Mouse (Mus musculus) frontal cortex, postnatal 25 days (tissue): ENCODE results near the gene Fcer2a.

Source experiments
- DNase-seq, 2 experiments: peaks; one replicate each; pipeline ENCODE4 v3.0.0; 2022; ENCODE audit warnings: low spot score in 2 of 2

Fcer2a gene

DNA sequence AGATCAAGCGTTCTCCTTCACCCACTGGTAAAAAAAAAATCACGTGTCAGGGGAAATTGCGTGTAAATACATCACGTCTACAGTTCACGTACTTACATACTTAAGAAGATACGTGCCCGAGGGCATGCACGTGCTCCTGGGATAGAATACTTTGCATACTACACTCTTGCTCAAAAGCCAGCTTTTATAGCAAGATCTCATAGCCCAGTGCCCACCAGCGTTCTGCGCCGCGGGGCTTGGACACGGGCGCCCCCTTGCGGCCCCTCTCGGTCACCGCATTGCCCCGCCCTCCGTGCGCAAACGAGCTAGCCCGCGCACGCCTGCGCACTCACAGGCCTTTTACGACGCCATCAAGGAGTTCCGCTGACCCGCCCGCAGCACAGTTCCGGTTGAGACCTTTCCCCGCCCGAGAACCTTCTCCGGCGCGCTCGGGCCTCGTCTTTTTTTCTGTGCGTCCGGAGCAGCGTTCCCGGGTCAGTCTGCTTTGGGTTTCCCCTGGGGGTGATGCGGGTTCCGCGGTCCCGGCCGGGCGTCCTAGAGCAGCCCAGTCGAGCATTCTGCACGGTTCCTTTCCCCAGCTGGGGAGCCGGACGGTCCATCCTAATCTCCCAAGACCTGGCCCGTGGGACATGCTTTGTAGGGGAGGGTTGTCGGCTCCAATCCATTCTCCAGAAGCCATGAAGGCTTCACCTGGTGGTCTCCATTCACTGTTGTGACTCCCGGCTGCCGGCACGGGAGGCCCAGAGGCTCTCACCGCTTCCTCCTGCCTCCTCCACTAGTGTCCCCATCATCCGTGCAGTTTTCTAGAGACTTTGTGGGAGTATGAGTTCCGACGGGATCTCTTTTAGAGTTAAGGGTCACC, 17.6 kb downstream of the Fcer2a start, which contains the start of gene Trappc5:
Gene Trappc5 (plus strand): TSS at position 169 of the 862 bp plus-strand sequence.
- DNase-seq, result peak; percentile 93 to 94

DNA sequence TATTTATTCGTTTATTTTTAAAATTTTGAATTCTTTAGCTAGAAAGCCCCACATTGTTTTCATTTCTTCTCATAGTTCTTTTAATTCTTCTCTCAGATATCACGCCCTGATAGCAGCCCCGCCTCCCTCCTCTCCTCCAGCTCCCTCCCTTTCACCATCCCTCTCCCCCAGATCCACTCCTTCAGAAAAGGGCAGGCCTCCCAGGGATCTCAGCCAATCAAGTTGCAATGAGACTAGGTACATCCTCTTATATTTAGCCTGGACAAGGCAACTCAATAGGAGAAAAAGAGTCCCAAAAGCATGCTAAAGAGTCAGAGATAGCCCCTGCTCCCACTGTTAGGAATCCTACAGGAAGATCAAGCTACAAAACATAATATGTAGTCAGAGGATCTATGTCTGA, 19.3 kb downstream of the Fcer2a start:
- no peak for DNase-seq

DNA sequence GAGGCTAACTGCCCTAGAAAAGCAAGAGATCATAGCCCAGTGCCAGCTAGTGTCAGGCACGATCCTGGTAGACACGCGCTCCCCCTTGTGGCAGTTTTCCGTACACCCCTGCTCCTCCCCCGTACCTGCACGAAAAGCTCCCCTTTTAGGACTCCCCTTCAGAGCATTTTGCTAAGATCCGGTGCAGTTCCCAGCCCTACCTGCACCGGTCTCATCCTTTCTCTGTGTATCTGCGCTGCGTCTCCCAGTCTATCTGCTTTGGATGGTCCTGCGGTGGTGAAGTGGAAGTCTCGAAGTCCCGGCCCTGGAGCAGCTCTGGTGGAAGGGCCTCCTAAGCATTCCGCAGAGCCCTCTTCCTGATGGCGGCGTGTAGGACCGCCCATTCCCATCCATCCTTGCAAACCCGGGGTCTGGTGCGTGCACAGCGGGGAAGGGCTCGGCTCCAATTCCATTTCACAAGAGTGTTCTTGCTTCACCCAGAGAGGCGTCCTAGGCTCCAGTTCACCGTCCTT, 21.9 kb downstream of the Fcer2a start, which contains the start of gene Fcor:
Gene Fcor (minus strand): TSS at position 383 of the 512 bp plus-strand sequence.
- DNase-seq, result peak; percentile 85 to 90

DNA sequence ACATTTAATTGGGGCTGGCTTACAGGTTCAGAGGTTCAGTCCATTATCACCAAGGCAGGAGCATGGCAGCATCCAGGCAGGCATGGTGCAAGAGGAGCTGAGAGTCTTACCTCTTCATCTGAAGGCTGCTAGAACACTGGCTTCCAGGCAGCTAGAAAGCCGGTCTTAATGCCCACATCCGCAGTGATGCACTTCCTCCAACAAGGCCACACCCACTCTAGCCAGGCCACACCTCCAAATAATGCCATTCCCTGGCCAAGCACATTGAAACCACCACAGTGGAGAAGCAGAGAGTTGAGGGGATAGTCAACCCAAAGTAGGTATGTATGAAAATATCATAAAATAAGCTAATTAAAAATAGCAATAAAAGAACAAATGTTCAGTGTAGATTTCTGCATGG, 23.6 kb downstream of the Fcer2a start:
- DNase-seq, result no peak

DNA sequence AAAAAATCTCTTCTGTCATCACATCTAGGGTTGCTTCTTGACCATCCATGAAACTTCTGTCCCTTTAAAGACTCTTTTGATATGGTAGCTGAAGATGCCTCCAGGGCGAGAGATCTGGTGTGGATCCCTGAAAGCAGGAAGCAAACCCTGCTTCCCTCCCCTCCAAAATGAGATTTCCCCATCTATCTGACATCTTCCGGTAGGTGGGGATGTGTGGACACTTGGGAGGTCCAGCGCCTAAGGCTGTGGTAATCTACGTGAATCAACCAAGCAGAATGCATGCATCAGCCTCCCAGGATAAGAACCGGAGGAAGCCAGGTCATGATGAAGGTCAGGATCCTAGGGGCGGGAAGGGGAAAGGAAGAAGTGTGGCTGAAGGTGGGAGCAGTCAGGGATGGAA, 28.5 kb downstream of the Fcer2a start, which contains the start of gene Mcemp1:
Gene Mcemp1 (plus strand): TSS at position 248 of the 400 bp plus-strand sequence.
- DNase-seq, result no peak

DNA sequence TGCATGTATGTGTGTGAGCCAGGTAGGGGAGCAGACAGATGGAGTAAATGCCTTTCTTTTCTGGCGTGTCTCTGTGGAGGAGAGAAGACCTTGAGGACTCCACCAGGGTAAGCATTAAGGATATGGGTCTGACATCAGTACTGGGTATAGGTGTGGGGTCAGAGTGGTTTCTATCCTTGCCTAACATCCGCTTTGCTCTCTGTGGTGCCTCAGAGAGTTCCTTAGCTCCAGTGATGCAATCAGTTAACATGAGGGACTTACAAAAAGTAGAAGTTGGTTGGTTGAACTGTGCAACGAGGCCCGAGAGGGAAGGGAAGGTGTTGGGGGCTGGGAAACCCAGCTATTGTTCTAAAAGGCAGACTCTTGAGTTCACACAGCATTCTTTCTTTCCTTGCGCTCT, 29.6 kb downstream of the Fcer2a start:
- DNase-seq, result no peak

DNA sequence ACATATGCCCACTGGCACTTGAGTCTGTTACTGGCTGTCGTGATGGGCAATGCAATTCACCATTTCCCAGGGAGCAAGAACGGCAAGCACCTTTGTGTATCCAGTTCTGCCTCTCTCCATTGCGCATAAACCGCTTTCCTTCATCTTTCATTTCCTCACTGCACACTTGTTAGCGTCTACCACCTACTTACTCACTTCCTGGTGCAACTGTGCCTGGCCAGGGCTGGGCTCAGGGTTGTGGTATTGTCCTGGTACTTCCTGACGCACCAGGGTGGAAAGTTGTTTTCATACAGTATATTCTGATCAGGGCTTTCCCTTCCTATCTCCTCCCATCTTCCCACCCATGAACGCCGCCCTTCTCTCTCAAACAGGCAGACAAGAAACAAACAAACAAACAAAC, 33.1 kb downstream of the Fcer2a start:
- DNase-seq, result no peak

DNA sequence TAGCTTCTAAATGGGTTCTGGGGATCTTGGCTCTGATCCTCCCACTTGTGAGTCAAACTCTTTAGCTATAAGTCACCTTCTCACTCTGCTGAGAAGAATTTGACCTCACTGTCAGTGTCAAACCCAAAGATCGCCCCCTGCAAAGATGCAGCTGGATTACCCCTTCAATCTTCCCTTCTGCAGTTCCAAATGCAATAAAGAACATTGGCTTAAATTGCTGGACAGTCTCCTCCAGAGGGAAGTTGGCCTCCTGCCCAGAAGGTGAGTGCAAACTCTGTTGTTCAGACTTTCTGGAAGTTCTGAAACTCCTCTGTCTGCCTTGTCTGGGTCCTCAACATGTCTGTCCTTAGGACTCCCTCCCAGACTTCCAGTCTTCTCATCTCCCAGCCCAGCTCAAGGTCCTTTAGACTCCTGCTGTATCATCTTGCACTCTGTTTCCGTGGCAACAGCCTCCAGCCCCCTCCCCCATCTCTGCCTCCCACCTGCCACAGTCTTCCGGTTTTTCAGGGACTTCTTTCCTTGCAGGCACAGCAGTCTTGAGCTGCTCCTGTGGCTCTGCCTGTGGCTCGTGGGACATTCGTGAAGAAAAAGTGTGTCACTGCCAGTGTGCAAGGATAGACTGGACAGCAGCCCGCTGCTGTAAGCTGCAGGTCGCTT, 37.1 kb downstream of the Fcer2a start:
- peak in 1 of 2 experiments; percentile 40 for DNase-seq

DNA sequence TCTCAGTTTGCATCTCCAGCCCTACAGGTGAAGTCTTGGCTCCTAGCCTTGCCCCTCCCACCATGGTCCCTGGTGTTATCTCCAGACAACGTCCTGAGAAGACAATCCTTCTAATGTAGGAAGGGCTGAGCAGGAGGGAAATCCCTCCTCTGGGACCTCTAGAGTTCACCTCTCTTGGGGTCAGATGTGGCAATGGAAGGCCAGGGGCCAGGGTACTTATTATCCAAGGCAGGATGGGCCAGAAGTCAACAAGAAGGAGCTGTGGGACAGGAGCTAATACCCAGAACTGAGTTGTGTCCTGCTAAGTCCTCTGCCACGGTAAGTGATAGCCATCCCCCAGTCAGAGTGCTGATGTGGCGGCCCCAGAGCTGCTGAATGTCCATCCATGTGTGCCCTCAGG, 38.4 kb downstream of the Fcer2a start, which contains the start of gene Retn:
Gene Retn (plus strand): TSS at position 245 of the 400 bp plus-strand sequence.
- no peak for DNase-seq

DNA sequence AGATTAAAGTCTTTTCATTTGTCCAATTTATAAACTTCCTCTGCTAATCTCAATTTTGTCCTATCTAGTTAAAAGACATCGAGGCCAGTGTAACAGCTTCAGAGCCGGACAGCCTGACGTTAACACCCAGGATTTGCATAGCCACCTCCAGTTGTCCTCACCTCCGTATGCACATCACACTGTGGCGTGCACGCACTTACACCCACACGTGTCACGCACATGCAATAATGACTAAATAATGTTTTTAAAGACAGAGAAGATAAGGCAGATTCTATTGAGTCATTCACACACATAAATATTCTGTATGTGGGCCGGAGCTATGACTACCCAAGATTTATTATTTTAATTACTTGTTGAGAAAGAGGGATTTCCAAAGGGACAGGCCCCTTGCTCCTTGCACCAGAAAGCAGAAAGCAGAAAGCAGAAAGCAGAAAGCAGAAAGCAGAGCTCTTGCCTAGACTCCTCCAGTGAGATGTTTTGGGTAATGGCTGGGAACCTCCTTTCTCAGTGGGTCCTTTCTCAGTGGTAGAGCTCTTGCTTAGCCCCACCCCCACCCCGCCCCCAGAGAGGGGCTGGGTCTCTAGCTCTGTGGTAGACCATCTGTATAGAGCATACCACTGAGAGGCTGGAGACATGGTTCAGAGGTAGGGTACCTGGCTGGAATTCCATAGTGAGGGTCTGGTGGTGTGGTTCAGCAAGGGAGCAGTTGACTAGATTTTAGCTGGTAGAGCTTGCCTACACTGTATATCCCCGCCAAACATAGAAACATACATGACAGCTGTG, 39.1 kb downstream of the Fcer2a start:
- no peak for DNase-seq

DNA sequence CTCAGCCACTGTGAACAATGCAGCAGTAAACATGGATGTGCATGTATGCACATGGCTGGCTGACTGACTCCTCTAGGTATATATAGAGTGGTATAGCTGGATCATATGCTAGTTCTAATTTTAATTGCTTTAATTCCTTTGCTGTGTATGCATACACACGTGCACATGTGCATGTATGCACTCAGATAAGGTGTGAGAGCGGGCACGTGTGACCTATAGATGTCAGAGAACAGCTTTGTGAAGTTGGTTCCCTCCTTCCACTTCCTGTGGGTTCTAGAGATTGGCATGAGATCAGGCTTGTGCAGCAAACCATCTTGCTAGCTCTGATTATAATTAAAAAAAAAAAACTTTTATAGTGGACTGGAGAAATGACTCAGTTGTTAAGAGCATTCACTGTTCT, 41.1 kb downstream of the Fcer2a start:
- no peak for DNase-seq

DNA sequence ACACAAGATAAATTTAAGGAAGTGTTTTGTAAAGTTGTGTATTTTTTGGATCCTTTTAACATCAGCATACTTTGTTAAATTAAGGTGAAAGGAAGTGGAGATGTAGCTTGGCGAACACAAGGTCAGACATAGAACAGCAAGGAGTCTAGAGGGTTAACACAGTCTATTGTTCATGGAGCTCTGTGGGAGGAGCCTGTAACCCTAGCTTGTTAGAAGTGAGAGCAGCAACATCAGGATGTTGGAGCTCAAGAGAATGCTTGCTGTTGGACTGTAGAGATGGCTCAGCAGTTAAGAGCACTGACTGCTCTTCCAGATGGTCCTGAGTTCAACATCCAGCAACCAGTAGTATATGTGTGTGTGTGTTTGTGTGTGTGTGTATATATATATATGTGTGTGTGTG, 45.0 kb downstream of the Fcer2a start:
- no peak for DNase-seq

DNA sequence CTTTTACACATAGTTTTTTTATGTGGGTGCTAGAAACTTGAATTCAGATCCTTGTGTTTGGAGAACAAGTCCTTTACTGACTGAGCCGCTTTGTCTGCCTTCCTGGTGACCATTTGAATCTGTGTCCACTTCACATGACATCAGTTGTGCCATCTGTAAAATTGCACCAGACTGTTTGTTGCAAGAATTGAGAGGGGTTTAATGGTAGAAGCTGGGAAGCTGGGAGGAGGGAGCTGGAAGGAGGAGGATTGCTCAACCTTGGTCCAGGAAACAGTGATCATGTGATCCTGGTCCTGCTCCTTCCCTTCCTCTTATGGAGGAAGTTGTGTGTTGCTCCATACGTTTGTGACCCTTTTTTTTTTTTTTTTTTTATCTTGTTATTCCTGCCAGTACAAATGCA, 45.7 kb downstream of the Fcer2a start:
- no peak for DNase-seq

DNA sequence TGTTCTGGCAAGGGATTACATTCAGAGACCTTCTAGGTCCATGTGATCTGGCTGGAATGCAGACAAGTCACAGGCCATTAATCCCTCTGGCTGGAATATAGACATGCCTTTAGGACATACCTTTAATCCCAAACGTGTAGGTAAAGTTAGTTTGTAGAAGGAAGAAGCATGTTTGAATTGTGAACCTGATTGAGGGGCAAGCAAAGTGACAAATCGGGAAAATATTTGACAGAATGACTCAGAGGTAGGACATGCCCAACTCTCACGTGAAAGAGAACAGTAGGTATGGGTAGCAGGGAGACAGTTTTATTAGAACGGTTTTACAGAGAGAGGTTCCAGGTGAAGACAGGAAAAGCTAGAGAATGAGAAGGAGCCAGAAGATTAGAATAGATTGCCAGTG, 46.4 kb downstream of the Fcer2a start:
- no peak for DNase-seq

DNA sequence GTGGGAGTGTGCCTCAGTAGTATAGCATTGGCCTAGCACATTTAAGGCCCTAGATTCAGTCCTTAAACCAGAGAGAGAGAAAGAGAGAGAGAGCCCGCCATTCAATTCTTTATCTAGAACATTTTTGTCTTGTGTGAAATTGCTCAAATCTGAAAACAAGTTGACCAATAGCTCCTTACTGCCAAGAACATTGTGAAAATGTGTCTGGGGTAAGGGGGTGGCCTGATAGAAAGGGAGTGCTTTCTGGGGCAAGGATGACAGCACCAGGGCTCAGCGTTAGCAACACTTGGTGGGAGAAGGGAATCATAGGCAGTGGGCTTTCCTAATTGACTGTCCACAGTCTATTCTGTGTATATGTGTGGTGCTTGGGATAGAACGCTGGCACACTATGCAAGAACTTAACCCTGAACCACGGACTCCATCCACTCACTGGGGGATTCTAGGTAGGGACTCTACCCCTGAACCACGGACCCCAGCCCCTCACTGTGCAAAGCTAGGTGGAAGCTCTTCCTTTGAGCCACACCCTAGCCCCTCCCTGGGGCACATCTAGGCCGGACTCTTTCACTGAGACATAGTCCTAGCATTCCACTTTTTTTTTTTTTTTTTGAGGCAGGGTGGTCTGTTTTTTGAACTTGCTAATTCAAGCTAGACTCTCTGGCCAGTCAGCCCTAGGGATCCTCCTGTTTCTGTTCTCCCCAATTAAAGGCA, 47.0 kb downstream of the Fcer2a start:
- no peak for DNase-seq

DNA sequence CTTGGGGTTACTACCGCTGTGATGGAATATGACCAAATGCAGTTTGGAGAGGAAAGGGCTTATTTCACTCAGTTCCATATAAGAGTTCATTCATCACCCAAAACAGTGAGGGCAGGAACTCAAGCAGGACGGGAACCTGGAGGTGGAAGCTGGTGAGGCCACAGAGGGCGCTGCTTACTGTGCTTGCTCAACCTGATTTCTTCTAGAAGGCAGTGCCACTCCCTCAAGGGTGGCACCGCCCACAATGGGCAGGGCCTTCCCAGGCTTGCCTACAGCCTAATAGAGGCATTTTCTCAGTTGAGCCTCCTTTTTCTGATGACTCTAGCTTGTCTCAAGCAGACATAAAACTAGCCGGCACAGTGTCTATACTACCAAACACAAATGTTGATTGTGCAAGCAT, 48.2 kb downstream of the Fcer2a start:
- no peak for DNase-seq
